Mouse (Mus musculus): ENCODE results near the gene Pald1.

DNA sequence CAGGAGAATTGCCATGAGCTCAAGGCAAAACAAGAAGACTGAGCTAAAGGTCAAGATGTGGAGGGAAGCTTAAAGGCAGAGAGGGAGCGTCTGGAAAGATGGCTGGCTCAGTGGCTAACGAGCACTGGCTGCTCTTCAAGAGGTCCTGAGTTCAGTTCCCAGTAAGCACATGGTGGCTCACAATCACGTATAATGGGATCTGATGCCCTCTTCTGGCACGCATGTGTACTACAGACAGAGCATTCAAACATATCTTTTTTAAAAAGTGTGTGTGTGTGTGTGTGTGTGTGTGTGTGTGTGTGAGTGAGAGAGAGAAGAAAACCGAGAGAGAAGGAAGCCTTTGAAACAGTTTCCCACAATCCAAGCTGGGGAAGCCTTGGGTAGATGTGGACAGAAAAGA, 19.1 kb upstream of the Pald1 start:
- TF ChIP-seq CTCF (IDR thresholded peaks at IDR 0.05; ENCODE audit: extremely low read depth, insufficient read length, insufficient replicate concordance, low read depth, low read length): 0 out of 2 replicates have a peak, but pooled peaks have one; percentile 10
- no peak for TF ChIP-seq POLR2A (IDR thresholded peaks at IDR 0.05; ENCODE audit: low read depth, low read length)
